Mouse (Mus musculus) kidney, postnatal 25 days (tissue): ENCODE measurements around the gene Ntn5.

Experiments
- DNase-seq, 2 experiments: peaks; one replicate each; pipeline ENCODE4 v3.0.0; 2021; ENCODE audit warnings: mixed read lengths in 2 of 2

The Ntn5 gene

GRCm38 (mm10) chr7:45730727-45731431, 47.1 kb downstream of the Ntn5 start:
- peak; percentile 55 to 78 for DNase-seq

GRCm38 (mm10) chr7:45733477-45733876, 49.7 kb downstream of the Ntn5 start:
- no peak for DNase-seq

GRCm38 (mm10) chr7:45739162-45739763, 55.4 kb downstream of the Ntn5 start:
- peak; percentile 87 to 92 for DNase-seq

- DNase-seq, result no peak
These were observed 56.0 kb downstream of the Ntn5 start for GRCm38 (mm10) chr7:45739820-45740219.

GRCm38 (mm10) chr7:45741308-45741707, 57.5 kb downstream of the Ntn5 start:
- no peak for DNase-seq

GRCm38 (mm10) chr7:45741777-45742176, 58.0 kb downstream of the Ntn5 start:
- no peak for DNase-seq

GRCm38 (mm10) chr7:45742338-45742737, 58.5 kb downstream of the Ntn5 start:
- no peak for DNase-seq
